Mouse (Mus musculus) thymus, adult 2 months (tissue): Measurements from ENCODE around the gene Apoc1. TPM values are rescaled to one million over a fixed set of nuclear protein-coding genes. Genes with fewer than 3 reads are reported as not detected.
A peak's percentile ranks its signal among the peaks of the same experiment; 100 is the strongest.

ENCODE experiments used
- DNase-seq: peaks from one replicate; pipeline ENCODE4 v3.0.0; 2021
- H3K27ac ChIP-seq: fragments of 200-500 bp; 2 replicates; pipeline ENCODE4 v1.5.1; 2012; ENCODE audit warnings: low read length, control low read depth; ENCODE audit not compliant: control insufficient read depth, insufficient read depth
- H3K27me3 ChIP-seq: fragments of 200-500 bp; 2 replicates; pipeline ENCODE4 v1.6.1; 2012; ENCODE audit warnings: mild to moderate bottlenecking, low read length, moderate library complexity, mixed read lengths; ENCODE audit not compliant: control insufficient read depth, insufficient read depth
- H3K36me3 ChIP-seq: fragments of 200-500 bp; 2 replicates; pipeline ENCODE4 v1.6.1; 2012; ENCODE audit warnings: mild to moderate bottlenecking, low read length, moderate library complexity; ENCODE audit not compliant: control insufficient read depth, insufficient read depth
- H3K4me1 ChIP-seq: fragments of 200-500 bp; replicated peaks from 2 replicates; pipeline ENCODE4 v1.6.1; 2012; ENCODE audit warnings: low read length; ENCODE audit not compliant: control insufficient read depth, insufficient read depth
- H3K4me3 ChIP-seq: fragments of 200-500 bp; 2 replicates; pipeline ENCODE4 v1.5.1; 2012; ENCODE audit warnings: mild to moderate bottlenecking, low read length, control low read depth, moderate library complexity; ENCODE audit not compliant: control insufficient read depth, insufficient read depth
- CTCF ChIP-seq: fragments of 200-500 bp; IDR thresholded peaks from 2 replicates; pipeline ENCODE4 v1.5.1; 2012; ENCODE audit warnings: mild to moderate bottlenecking, control low read depth, low read length, moderate library complexity, borderline replicate concordance; ENCODE audit not compliant: control insufficient read depth, poor library complexity, insufficient read depth; ENCODE audit errors: extremely low read depth
- POLR2A ChIP-seq: fragments of 200-500 bp; IDR thresholded peaks from 2 replicates; pipeline ENCODE4 v1.6.1; 2012; ENCODE audit warnings: mild to moderate bottlenecking, low read length, control low read depth, moderate library complexity; ENCODE audit not compliant: control insufficient read depth, poor library complexity, insufficient read depth; ENCODE audit errors: extremely low read depth
- WGBS: fragments of 180-500 bp; shearing (Covaris S2); methylation state at CpG from one replicate; pipeline ENCODE4 v1.1.7; 2018; 5-methylcytosine and 5-hydroxymethylcytosine counted together
- polyA plus RNA-seq: library from polyadenylated mRNA; depleted of rRNA; stranded (reverse); fragments of >200 nt; gene quantifications from 2 replicates; pipeline ENCODE4 v1.2.3, GENCODE M21; 2012; rRNA removed

The Apoc1 gene
- 24.8 and 38.0 TPM in 2 replicates for polyA plus RNA-seq

- 93% methylated on average over 28 of the region's 28 CpGs for WGBS
Measured at GRCm38 (mm10) chr7:19691873-19692865, at the start of gene Apoc1. TSS of gene Apoc1 (minus strand) at chr7:19692660.

GRCm38 (mm10) chr7:19741329-19742031, 49.0 kb upstream of the Apoc1 start:
- WGBS, result 57% methylated on average over 8 of the region's 8 CpGs
- DNase-seq, result no peak

More at GRCm38 (mm10) chr7:19691873-19692865, at the start of gene Apoc1:
- no peak for TF ChIP-seq CTCF
- TF ChIP-seq POLR2A, result no peak
- H3K36me3 ChIP-seq, result no peaks in the 10 kb centered on the region
- no peak within 1 kb of the TSS for H3K27ac ChIP-seq
- H3K27me3 ChIP-seq, result no peaks in the 10 kb centered on the region
- no peak for DNase-seq
- H3K4me1 ChIP-seq, result no peaks in the 10 kb centered on the region
- H3K4me3 ChIP-seq, result no peak within 1 kb of the TSS

GRCm38 (mm10) chr7:19740269-19740668, 47.8 kb upstream of the Apoc1 start:
- TF ChIP-seq POLR2A, result no peak
- TF ChIP-seq CTCF, result no peak
- Histone ChIP-seq H3K4me3 (no peak overlapping the region), H3K4me1 (no peaks in the 10 kb centered on the region; the same call in 1 of the 2 replicates), H3K27me3 (no peaks in the 10 kb centered on the region), H3K27ac (no peak overlapping the region), H3K36me3 (no peaks in the 10 kb centered on the region)
- WGBS, result 64% methylated on average over 11 of the region's 11 CpGs
- DNase-seq, result no peak

More at GRCm38 (mm10) chr7:19741329-19742031, 49.0 kb upstream of the Apoc1 start:
- no peaks in the 10 kb centered on the region for H3K36me3 ChIP-seq
- H3K4me1 ChIP-seq, result no peaks in the 10 kb centered on the region; the same call in 1 of the 2 replicates
- H3K27me3 ChIP-seq, result no peaks in the 10 kb centered on the region
- no peak for TF ChIP-seq POLR2A
- TF ChIP-seq CTCF, result no peak
- peak overlapping the region; percentile 54; the same call in 1 of the 2 replicates for H3K27ac ChIP-seq
- no peak overlapping the region for H3K4me3 ChIP-seq

DNA sequence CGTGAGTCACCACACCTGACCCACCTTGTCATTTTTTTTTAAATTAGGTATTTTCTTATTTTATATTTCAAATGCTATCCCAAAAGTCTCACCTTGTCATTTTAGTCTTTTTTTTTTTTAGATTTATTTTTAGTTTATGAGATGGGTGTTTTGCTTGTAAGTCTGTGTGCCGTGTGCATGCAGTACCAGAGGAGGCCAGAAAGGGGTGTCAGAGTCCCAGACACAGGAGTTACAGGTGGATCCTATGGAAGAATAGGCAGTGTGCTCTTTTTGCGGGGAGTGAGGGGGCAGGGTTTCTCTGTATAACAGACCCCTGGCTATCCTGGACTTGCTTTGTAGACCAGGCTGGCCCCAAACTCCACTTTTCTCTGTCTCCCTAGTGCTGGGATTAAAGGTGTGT, 46.3 kb upstream of the Apoc1 start:
- Histone ChIP-seq H3K4me3 (no peak overlapping the region), H3K4me1 (no peaks in the 10 kb centered on the region; the same call in 1 of the 2 replicates), H3K36me3 (no peaks in the 10 kb centered on the region), H3K27ac (no peak overlapping the region), H3K27me3 (no peaks in the 10 kb centered on the region)
- 92% methylated on average over 3 of the region's 3 CpGs for WGBS
- TF ChIP-seq CTCF (no peak), POLR2A (no peak)
- no peak for DNase-seq

DNA sequence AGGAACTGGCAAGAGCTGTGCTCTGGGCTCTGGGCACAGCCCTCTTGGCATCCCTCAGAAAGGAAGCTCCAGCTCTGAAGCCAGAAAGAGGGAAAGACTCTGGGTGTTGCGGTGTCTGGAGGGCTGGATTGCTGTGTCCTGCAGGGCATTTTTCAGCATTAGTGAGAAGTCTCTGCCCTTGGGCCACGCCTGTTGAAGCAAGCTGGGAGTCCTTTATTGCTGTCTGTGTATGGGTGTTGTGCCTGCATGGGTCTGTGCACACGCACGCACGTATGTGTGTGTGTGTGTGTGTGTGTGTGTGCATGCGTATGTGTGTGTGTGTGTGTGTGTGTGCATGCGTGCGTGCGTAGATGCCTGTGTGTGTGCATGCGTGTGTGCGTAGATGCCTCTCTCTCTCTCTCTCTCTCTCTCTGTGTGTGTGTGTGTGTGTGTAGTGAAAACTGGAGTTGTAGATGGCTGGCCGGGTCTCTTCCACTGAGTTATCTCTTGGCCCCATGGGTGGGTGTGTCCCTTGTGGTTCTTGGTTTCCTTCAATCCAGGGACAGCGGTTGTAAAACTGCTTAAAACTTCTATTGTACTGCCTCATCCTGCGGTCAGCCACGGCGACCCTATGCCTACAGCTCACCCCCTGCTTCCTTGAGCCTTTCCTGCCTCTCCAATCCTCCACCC, 44.1 kb upstream of the Apoc1 start:
- no peak for TF ChIP-seq CTCF
- TF ChIP-seq POLR2A, result no peak
- Histone ChIP-seq H3K27ac (no peak overlapping the region), H3K36me3 (no peaks in the 10 kb centered on the region), H3K27me3 (no peaks in the 10 kb centered on the region), H3K4me3 (no peak overlapping the region), H3K4me1 (no peaks in the 10 kb centered on the region)
- 31% methylated on average over 16 of the region's 16 CpGs for WGBS
- no peak for DNase-seq
